Mouse (Mus musculus): ENCODE results near the gene Cbr4. TPM values are rescaled to one million over a fixed set of nuclear protein-coding genes. Genes with fewer than 3 reads are reported as not detected.

The Cbr4 gene
- polyA plus RNA-seq, 1 experiment from 2014 or later, result 33.3 TPM

DNA sequence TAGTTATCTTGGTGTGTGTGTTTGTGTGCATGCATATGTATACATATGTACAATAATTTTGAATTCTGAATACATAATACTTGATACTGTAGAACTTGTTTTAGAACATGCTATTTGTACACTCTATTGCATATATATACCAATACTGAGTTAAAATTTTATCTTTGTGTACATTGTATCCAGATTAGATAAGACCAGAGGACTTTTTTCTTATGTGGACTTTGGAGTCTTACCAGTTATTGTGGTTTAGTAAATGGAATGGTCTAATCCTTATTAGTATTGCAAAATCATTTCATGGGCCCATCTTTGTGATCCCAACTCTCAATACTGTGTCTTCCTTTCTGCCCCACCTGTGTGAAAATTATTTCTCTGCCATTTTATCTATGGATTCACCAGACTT lies 14.7 kb downstream of the Cbr4 start:
- no peaks in the 10 kb centered on the region for H3K27me3 ChIP-seq (ENCODE audit: control insufficient read depth, insufficient read depth, low read length)
- no peak overlapping the region for H3K4me2 ChIP-seq (replicated peaks; ENCODE audit: low read depth, low read length)
- peaks cover 5% of the 10 kb centered on the region; the same call in 1 of the 2 replicates for H3K36me3 ChIP-seq (ENCODE audit: control insufficient read depth, insufficient read depth, low read length)
- H3K27ac ChIP-seq (ENCODE audit: low read length), result no peak overlapping the region
- no peak for ATAC-seq (ENCODE audit: insufficient number of reproducible peaks, insufficient read depth, low FRiP score, low read depth)
- H3K9ac ChIP-seq (replicated peaks; ENCODE audit: low read depth, low read length), result no peak overlapping the region
- no peak overlapping the region for H3K4me3 ChIP-seq (ENCODE audit: low read depth, low read length)
- H3K4me1 ChIP-seq (ENCODE audit: control insufficient read depth, insufficient read depth, low read length), result no peaks in the 10 kb centered on the region
- H3K9me3 ChIP-seq (ENCODE audit: control insufficient read depth, low read depth, low read length), result no peaks in the 10 kb centered on the region

DNA sequence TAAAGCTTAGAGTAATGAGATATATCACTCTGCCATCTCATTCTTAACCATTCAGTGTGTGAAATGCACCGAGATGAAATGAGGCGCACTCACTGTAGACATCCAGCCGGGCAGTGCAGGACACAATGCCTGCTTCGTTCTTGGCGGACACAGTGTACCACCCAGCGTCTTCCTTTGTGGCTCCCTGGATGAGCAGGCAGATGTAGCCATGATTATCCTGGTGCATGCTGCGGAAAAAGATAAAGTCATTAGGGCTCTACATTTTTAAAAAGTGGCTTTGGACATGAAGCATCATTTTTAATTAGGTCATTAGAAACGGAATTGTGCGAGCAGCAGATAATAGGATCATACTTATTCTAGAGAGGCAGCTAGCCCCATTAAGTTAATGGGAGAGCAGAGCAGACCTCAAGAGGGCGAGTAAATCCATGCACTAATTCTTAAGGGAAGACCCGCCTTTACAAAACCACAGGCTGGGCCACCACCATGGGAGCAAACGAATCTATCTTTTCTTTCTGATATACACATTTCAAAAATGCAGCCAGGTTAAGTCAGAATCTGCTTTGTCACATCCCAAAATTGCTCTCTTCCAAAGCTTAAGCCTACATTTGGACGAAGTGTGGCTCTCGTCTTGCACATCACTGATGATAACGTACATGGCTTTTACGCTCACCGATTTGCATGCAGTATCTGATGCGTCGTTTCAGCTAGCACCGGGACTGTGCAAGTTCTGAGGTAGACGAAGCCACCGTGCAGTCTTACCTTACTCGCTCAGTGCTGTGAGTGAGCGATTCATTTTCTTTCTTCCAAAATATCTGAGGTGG lies 27.8 kb downstream of the Cbr4 start:
- H3K36me3 ChIP-seq (ENCODE audit: control insufficient read depth, insufficient read depth, low read length), result peaks cover 47% of the 10 kb centered on the region
- no peak for ATAC-seq (ENCODE audit: insufficient number of reproducible peaks, insufficient read depth, low FRiP score, low read depth)

GRCm38 (mm10) chr8:61515931-61516744 lies 28.6 kb downstream of the Cbr4 start:
- H3K4me2 ChIP-seq (replicated peaks; ENCODE audit: low read depth, low read length), result no peak overlapping the region
- 52% methylated on average over 25 of the region's 25 CpGs for WGBS
- peaks cover 48% of the 10 kb centered on the region for H3K36me3 ChIP-seq (ENCODE audit: control insufficient read depth, insufficient read depth, low read length)
- H3K4me1 ChIP-seq (ENCODE audit: control insufficient read depth, insufficient read depth, low read length), result no peaks in the 10 kb centered on the region
- H3K9me3 ChIP-seq (ENCODE audit: control insufficient read depth, low read depth, low read length), result no peaks in the 10 kb centered on the region
- H3K9ac ChIP-seq (replicated peaks; ENCODE audit: low read depth, low read length), result no peak overlapping the region
- no peaks in the 10 kb centered on the region for H3K27me3 ChIP-seq (ENCODE audit: control insufficient read depth, insufficient read depth, low read length)
- no peak overlapping the region for H3K4me3 ChIP-seq (ENCODE audit: low read depth, low read length)
- ATAC-seq (ENCODE audit: insufficient number of reproducible peaks, insufficient read depth, low FRiP score, low read depth), result peak; percentile 53; the same call in 1 of the 2 replicates
- no peak overlapping the region for H3K27ac ChIP-seq (ENCODE audit: low read length)

More for the DNA sequence above, 27.8 kb downstream of the Cbr4 start:
- Histone ChIP-seq H3K27me3 (ENCODE audit: control insufficient read depth, insufficient read depth, low read length) (no peaks in the 10 kb centered on the region), H3K9ac (replicated peaks; ENCODE audit: low read depth, low read length) (no peak overlapping the region), H3K4me3 (ENCODE audit: low read depth, low read length) (no peak overlapping the region), H3K27ac (ENCODE audit: low read length) (no peak overlapping the region), H3K4me1 (ENCODE audit: control insufficient read depth, insufficient read depth, low read length) (no peaks in the 10 kb centered on the region), H3K4me2 (replicated peaks; ENCODE audit: low read depth, low read length) (no peak overlapping the region), H3K9me3 (ENCODE audit: control insufficient read depth, low read depth, low read length) (no peaks in the 10 kb centered on the region)
- 92% methylated on average over 24 of the region's 24 CpGs for WGBS

GRCm38 (mm10) chr8:61516745-61517501 lies 29.4 kb downstream of the Cbr4 start:
- no peak overlapping the region for H3K4me2 ChIP-seq (replicated peaks; ENCODE audit: low read depth, low read length)
- no peak overlapping the region for H3K4me3 ChIP-seq (ENCODE audit: low read depth, low read length)
- no peak overlapping the region for H3K27ac ChIP-seq (ENCODE audit: low read length)
- H3K9me3 ChIP-seq (ENCODE audit: control insufficient read depth, low read depth, low read length), result no peaks in the 10 kb centered on the region
- H3K36me3 ChIP-seq (ENCODE audit: control insufficient read depth, insufficient read depth, low read length), result peaks cover 55% of the 10 kb centered on the region
- no peaks in the 10 kb centered on the region for H3K4me1 ChIP-seq (ENCODE audit: control insufficient read depth, insufficient read depth, low read length)
- ATAC-seq (ENCODE audit: insufficient number of reproducible peaks, insufficient read depth, low FRiP score, low read depth), result no peak
- H3K27me3 ChIP-seq (ENCODE audit: control insufficient read depth, insufficient read depth, low read length), result no peaks in the 10 kb centered on the region
- no peak overlapping the region for H3K9ac ChIP-seq (replicated peaks; ENCODE audit: low read depth, low read length)
- 82% methylated on average over 8 of the region's 8 CpGs for WGBS

DNA sequence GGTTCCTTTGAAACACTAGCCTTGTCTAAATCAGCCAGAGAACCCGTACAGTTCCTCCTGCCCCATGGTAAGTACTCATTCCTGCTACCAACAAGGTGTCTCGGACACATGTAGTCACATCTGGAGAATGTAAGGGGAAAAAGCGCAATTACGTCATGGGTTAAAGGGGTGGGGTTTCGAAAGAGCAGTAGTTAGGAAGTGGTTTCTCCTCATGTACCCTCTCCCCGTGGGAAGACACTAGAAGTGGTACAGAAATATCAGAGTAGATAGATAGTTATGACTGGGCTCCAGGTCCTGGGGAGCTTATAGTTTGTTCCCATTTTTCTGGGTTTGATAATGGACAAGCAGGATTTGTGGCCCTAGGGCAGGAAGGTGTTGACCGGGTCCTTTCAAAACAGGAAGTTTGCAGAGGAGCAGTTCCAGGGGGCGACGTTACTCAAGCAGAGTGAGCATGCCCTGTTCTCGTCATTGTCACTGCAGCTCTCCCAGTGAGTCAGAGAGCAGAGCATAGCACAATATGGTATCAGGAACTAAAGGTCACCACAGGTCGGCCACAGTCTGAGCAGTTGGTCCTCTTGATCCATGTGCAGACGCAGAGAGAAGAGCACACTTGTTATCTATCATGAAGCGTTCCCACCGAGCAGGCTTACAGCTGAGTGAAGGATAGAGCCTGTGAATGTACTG lies 30.1 kb downstream of the Cbr4 start:
- no peaks in the 10 kb centered on the region for H3K9me3 ChIP-seq (ENCODE audit: control insufficient read depth, low read depth, low read length)
- no peak overlapping the region for H3K9ac ChIP-seq (replicated peaks; ENCODE audit: low read depth, low read length)
- no peaks in the 10 kb centered on the region for H3K27me3 ChIP-seq (ENCODE audit: control insufficient read depth, insufficient read depth, low read length)
- H3K4me1 ChIP-seq (ENCODE audit: control insufficient read depth, insufficient read depth, low read length), result no peaks in the 10 kb centered on the region
- H3K4me3 ChIP-seq (ENCODE audit: low read depth, low read length), result no peak overlapping the region
- peaks cover 53% of the 10 kb centered on the region for H3K36me3 ChIP-seq (ENCODE audit: control insufficient read depth, insufficient read depth, low read length)
- no peak overlapping the region for H3K4me2 ChIP-seq (replicated peaks; ENCODE audit: low read depth, low read length)
- no peak for ATAC-seq (ENCODE audit: insufficient number of reproducible peaks, insufficient read depth, low FRiP score, low read depth)
- H3K27ac ChIP-seq (ENCODE audit: low read length), result no peak overlapping the region
- WGBS, result 80% methylated on average over 14 of the region's 14 CpGs

- Histone ChIP-seq H3K27ac (ENCODE audit: low read length) (no peak overlapping the region), H3K4me3 (ENCODE audit: low read depth, low read length) (no peak overlapping the region), H3K9me3 (ENCODE audit: control insufficient read depth, low read depth, low read length) (no peaks in the 10 kb centered on the region), H3K9ac (replicated peaks; ENCODE audit: low read depth, low read length) (no peak overlapping the region), H3K4me1 (ENCODE audit: control insufficient read depth, insufficient read depth, low read length) (no peaks in the 10 kb centered on the region), H3K4me2 (replicated peaks; ENCODE audit: low read depth, low read length) (no peak overlapping the region), H3K36me3 (ENCODE audit: control insufficient read depth, insufficient read depth, low read length) (peaks cover 57% of the 10 kb centered on the region; the same call in 1 of the 2 replicates), H3K27me3 (ENCODE audit: control insufficient read depth, insufficient read depth, low read length) (no peaks in the 10 kb centered on the region)
- 0% methylated on average over 1 of the region's 1 CpGs for WGBS
- no peak for ATAC-seq (ENCODE audit: insufficient number of reproducible peaks, insufficient read depth, low FRiP score, low read depth)
These were observed 34.6 kb downstream of the Cbr4 start for GRCm38 (mm10) chr8:61522132-61522531.

DNA sequence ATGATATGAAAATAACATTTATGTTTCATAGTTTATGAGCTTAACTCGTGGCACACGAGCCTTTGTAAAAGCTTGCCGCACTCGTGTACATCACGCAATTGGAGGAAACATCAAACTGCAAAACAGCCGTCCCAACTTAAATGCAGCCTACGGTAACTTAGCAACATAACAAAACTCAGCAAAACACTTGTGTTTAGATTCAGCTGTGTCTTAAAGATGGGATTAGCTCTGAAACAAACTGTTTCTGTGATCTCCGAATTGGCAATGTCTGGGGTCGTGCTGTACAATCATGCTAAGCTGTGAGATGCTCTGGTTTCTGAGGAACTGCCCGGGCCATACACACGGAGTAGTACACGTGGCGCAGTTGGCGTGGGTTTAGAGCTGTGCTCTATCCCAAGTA lies 39.5 kb downstream of the Cbr4 start:
- no peak for ATAC-seq (ENCODE audit: insufficient number of reproducible peaks, insufficient read depth, low FRiP score, low read depth)
- H3K4me2 ChIP-seq (replicated peaks; ENCODE audit: low read depth, low read length), result no peak overlapping the region
- H3K9ac ChIP-seq (replicated peaks; ENCODE audit: low read depth, low read length), result no peak overlapping the region
- no peak overlapping the region for H3K4me3 ChIP-seq (ENCODE audit: low read depth, low read length)
- no peak overlapping the region for H3K27ac ChIP-seq (ENCODE audit: low read length)
- no peaks in the 10 kb centered on the region for H3K27me3 ChIP-seq (ENCODE audit: control insufficient read depth, insufficient read depth, low read length)
- 75% methylated on average over 14 of the region's 14 CpGs for WGBS
- H3K4me1 ChIP-seq (ENCODE audit: control insufficient read depth, insufficient read depth, low read length), result no peaks in the 10 kb centered on the region; the same call in 1 of the 2 replicates
- no peaks in the 10 kb centered on the region for H3K9me3 ChIP-seq (ENCODE audit: control insufficient read depth, low read depth, low read length)
- H3K36me3 ChIP-seq (ENCODE audit: control insufficient read depth, insufficient read depth, low read length), result peaks cover 44% of the 10 kb centered on the region

- no peaks in the 10 kb centered on the region for H3K9me3 ChIP-seq (ENCODE audit: control insufficient read depth, low read depth, low read length)
- peaks cover 38% of the 10 kb centered on the region for H3K36me3 ChIP-seq (ENCODE audit: control insufficient read depth, insufficient read depth, low read length)
- no peaks in the 10 kb centered on the region for H3K27me3 ChIP-seq (ENCODE audit: control insufficient read depth, insufficient read depth, low read length)
- H3K4me3 ChIP-seq (ENCODE audit: low read depth, low read length), result no peak overlapping the region
- 89% methylated on average over 9 of the region's 9 CpGs for WGBS
- H3K4me2 ChIP-seq (replicated peaks; ENCODE audit: low read depth, low read length), result no peak overlapping the region
- 0 out of 2 replicates have a peak overlapping the region, but pooled peaks have one; percentile 1 for H3K27ac ChIP-seq (ENCODE audit: low read length)
- ATAC-seq (ENCODE audit: insufficient number of reproducible peaks, insufficient read depth, low FRiP score, low read depth), result no peak
- no peak overlapping the region for H3K9ac ChIP-seq (replicated peaks; ENCODE audit: low read depth, low read length)
- no peaks in the 10 kb centered on the region; the same call in 1 of the 2 replicates for H3K4me1 ChIP-seq (ENCODE audit: control insufficient read depth, insufficient read depth, low read length)
These were observed 40.7 kb downstream of the Cbr4 start for GRCm38 (mm10) chr8:61528197-61528596.

Data from stomach, embryonic 14.5 days (tissue).